Mouse (Mus musculus): ENCODE measurements around the gene Cadm2. TPM values are rescaled to one million over a fixed set of nuclear protein-coding genes. Genes with fewer than 3 reads are reported as not detected.

Gene Cadm2
- polyA plus RNA-seq, 1 experiment from 2014 or later, result not detected

DNA sequence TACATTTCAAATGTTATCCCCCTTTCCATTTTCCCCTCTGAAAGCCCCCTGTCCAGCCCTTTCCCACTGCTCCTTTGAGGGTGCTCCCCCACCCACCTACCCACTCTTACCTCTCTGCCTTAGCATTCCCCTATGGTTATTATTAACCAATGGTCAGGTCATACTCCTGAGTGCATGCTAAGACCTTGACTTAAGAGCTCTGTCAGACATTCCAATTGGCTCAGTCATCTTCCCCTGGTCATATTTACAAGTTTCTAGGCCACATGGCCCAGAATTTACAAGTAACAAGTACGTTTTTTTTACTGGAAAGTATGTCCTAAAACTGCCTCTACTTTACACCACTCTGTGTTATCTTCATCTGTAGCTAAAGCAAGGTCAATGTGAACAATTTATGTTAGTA is 998.3 kb downstream of the Cadm2 start:
- Histone ChIP-seq H3K9ac (ENCODE audit: low read depth, low read length) (no peak overlapping the region), H3K4me3 (ENCODE audit: low read depth, low read length) (no peak overlapping the region), H3K9me3 (replicated peaks; ENCODE audit: control insufficient read depth, low read length) (no peaks in the 10 kb centered on the region), H3K4me1 (ENCODE audit: control insufficient read depth, low read depth, low read length) (no peaks in the 10 kb centered on the region), H3K27ac (ENCODE audit: low read length) (no peak overlapping the region), H3K4me2 (ENCODE audit: low read depth, low read length) (no peak overlapping the region), H3K27me3 (ENCODE audit: control insufficient read depth, insufficient read depth, low read depth, low read length) (no peaks in the 10 kb centered on the region), H3K36me3 (ENCODE audit: control insufficient read depth, insufficient read depth) (no peaks in the 10 kb centered on the region)
- no peak for ATAC-seq (ENCODE audit: low read depth)
- WGBS (ENCODE audit: insufficient replicate concordance), result 6% methylated on average over 1 of the region's 1 CpGs

DNA sequence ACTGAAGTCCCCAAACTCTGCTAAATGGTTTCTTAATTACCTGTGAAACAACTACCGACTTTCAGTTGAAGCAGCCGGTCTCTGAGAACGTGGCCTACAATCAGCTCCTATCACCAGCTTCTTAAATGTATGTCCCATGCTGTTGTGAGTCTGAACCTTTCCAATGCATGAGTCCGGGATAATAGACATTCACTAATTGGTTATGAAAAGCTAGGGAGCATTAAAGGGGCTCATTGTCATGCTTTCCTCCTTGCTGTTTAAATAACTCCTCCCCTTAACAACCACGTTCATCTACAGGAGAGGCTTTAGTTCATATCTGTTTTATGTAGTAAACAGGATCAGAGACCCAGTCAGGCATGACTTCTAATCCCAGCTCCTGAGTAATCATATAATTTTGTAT is 1008.1 kb downstream of the Cadm2 start:
- H3K27ac ChIP-seq (ENCODE audit: low read length), result no peak overlapping the region
- ATAC-seq (ENCODE audit: low read depth), result no peak
- no peak overlapping the region for H3K4me2 ChIP-seq (ENCODE audit: low read depth, low read length)
- no peak overlapping the region for H3K4me3 ChIP-seq (ENCODE audit: low read depth, low read length)
- no peaks in the 10 kb centered on the region for H3K36me3 ChIP-seq (ENCODE audit: control insufficient read depth, insufficient read depth)
- H3K27me3 ChIP-seq (ENCODE audit: control insufficient read depth, insufficient read depth, low read depth, low read length), result no peaks in the 10 kb centered on the region
- WGBS (ENCODE audit: insufficient replicate concordance), result 65% methylated on average over 5 of the region's 5 CpGs
- no peaks in the 10 kb centered on the region for H3K9me3 ChIP-seq (replicated peaks; ENCODE audit: control insufficient read depth, low read length)
- no peak overlapping the region for H3K9ac ChIP-seq (ENCODE audit: low read depth, low read length)
- H3K4me1 ChIP-seq (ENCODE audit: control insufficient read depth, low read depth, low read length), result no peaks in the 10 kb centered on the region
